Comparison of ENCODE assay signal across 9 mouse cellular contexts in genomic region chr11:100962371-100962911, GRCm38 (mm10). TPM values are rescaled to one million over a fixed set of nuclear protein-coding genes. Genes with fewer than 3 reads are reported as not detected.
DNase-seq lines count a peak whose midpoint lies in the region; ATAC-seq and TF ChIP-seq lines count a peak whose summit lies in the region.
"Had no signal": no experiment of that assay in that cellular context is flagged by ENCODE, and none has a peak within 500 bp of the region (broad histone marks: within the 10 kb centered on the region; RNA-seq: fewer than 3 reads in every experiment).

No protein-coding gene starts in this region.

- TF ChIP-seq RAD21 in MEL (IDR thresholded peaks at IDR 0.05; ENCODE audit: low read depth, low read length): no peak

- no peak for ATAC-seq in erythroblast, adult 5-6 weeks (replicated peaks; ENCODE audit: low FRiP score, poor library complexity, severe bottlenecking)

- no peaks in the 10 kb centered on the region for H3K79me2 ChIP-seq in MEL (ENCODE audit: control insufficient read depth, insufficient read depth, low read length, poor library complexity)

- H3K9me3 ChIP-seq in MEL (replicated peaks; ENCODE audit: insufficient read depth, low read length): no peaks in the 10 kb centered on the region

- no peak overlapping the region for H3K4me3 ChIP-seq in MEL (ENCODE audit: control insufficient read depth in 1 of 2, insufficient read depth in 1 of 2, low read depth in 2 of 2, low read length in 2 of 2)
- H3K4me3 ChIP-seq in lung, adult 2 months (replicated peaks; ENCODE audit: extremely low read depth, low read depth, low read length): no peak overlapping the region

- H3K27ac ChIP-seq in MEL (ENCODE audit: control insufficient read depth, low read depth, low read length): no peak overlapping the region
- H3K27ac ChIP-seq: liver, embryonic 14.5 days had no signal

- TF ChIP-seq CTCF in MEL (IDR thresholded peaks at IDR 0.05 in 2 of 3, conservative IDR thresholded peaks at IDR 0.05 in 1 of 3; ENCODE audit: control insufficient read depth in 1 of 3, insufficient read depth in 1 of 3, low read depth in 2 of 3, low read length in 3 of 3, poor library complexity in 1 of 3, severe bottlenecking in 1 of 3): no peak
- TF ChIP-seq CTCF in lung, adult 2 months (IDR thresholded peaks at IDR 0.05; ENCODE audit: insufficient read depth, low read length): no peak

- 14% methylated on average over 9 of the region's 9 CpGs for WGBS in lung, adult 2 months

- peaks cover 11 to 25% of the 10 kb centered on the region in 2 experiments for H3K4me1 ChIP-seq in MEL (ENCODE audit: control insufficient read depth in 1 of 2, insufficient read depth in 2 of 2, low read length in 2 of 2)
- peaks cover 52% of the 10 kb centered on the region for H3K4me1 ChIP-seq in lung, adult 2 months (ENCODE audit: control insufficient read depth, insufficient read depth, low read length)

- no peak for TF ChIP-seq EP300 in MEL (IDR thresholded peaks at IDR 0.05; ENCODE audit: low read depth in 1 of 2, low read length in 2 of 2)

- no peak for TF ChIP-seq POLR2A in MEL (IDR thresholded peaks at IDR 0.05; ENCODE audit: control insufficient read depth in 1 of 2, insufficient read depth in 1 of 2, low read depth in 1 of 2, low read length in 2 of 2, poor library complexity in 1 of 2)
- no peak for TF ChIP-seq POLR2A in lung, adult 2 months (IDR thresholded peaks at IDR 0.05; ENCODE audit: borderline replicate concordance, extremely low read depth, low read depth, low read length)

- H3K9ac ChIP-seq in MEL (ENCODE audit: control insufficient read depth, low read depth, low read length, poor library complexity, severe bottlenecking): no peak overlapping the region; the same call in 1 of the 2 replicates
- H3K9ac ChIP-seq: liver, embryonic 14.5 days had no signal

- no peaks in the 10 kb centered on the region for H3K27me3 ChIP-seq in MEL (ENCODE audit: control insufficient read depth in 1 of 2, insufficient read depth in 2 of 2, low read length in 2 of 2)

- H3K36me3 ChIP-seq in MEL (ENCODE audit: control insufficient read depth in 1 of 2, insufficient read depth in 2 of 2, low read length in 2 of 2): peaks cover 0 to 11% of the 10 kb centered on the region in 2 experiments; a peak in 2 of 4 replicates

- DNase-seq in MEL (ENCODE audit: low read depth, low spot score) (peak; percentile 38), ZHBTc4 (ENCODE audit: low read depth, low spot score) (peak; percentile 29)
- peak; percentile 85 to 93 for DNase-seq in heart, adult 9 months (ENCODE audit: low spot score in 2 of 2)
- DNase-seq in lung, adult 2 months: peak; percentile 54
- no peak for DNase-seq in layer of hippocampus, postnatal 25 days (ENCODE audit: extremely low spot score in 1 of 2, low spot score in 1 of 2)
- DNase-seq in layer of hippocampus, postnatal 14 days (ENCODE audit: low spot score in 2 of 2): no peak
- DNase-seq: retina, postnatal 1 day had no signal

TF ChIP-seq in MEL, 35 proteins besides CTCF, POLR2A, EP300 and RAD21:
- TF ChIP-seq MXI1 (IDR thresholded peaks at IDR 0.05; ENCODE audit: low read depth, low read length) (no peak), MYB (IDR thresholded peaks at IDR 0.05; ENCODE audit: low read depth, low read length) (no peak)

RNA-seq across cellular contexts. Expression of gene Cavin1, which starts 8.2 kb away (rescaled TPM):
- 2.9 and 3.4 TPM in 2 replicates for total RNA-seq in MEL (2012; rRNA removed)
- polyA plus RNA-seq in MEL (2012; ENCODE audit: insufficient read depth in 1 of 2, insufficient read length in 2 of 2, low read depth in 1 of 2, low replicate concordance in 2 of 2, missing spikeins in 1 of 2): 1 to 10 TPM in 1 of 2 experiments, not detected in 1; 9.0 TPM
- polyA plus RNA-seq in lung, adult 2 months (2012; rRNA removed): 270 and 280 TPM in 2 replicates
- 10 to 100 TPM; 14.2 to 15.8 TPM for total RNA-seq in layer of hippocampus, postnatal 25 days (2021)
- 0.63 TPM in 1 of 2 replicates, not detected in the other for total RNA-seq in erythroblast, adult 5-6 weeks (2015; ENCODE audit: low replicate concordance)
- total RNA-seq in erythroblast, adult 5-6 weeks (2017; ENCODE audit: low replicate concordance): 1.1 TPM in 1 of 2 replicates, not detected in the other
- total RNA-seq in layer of hippocampus, postnatal 14 days (2021): 10 to 100 TPM; 16.3 to 21.5 TPM

RNA-seq across cellular contexts. Expression of gene Stat3, which starts 23.1 kb away (rescaled TPM):
- 25.7 and 31.1 TPM in 2 replicates for total RNA-seq in MEL (2012; rRNA removed)
- polyA plus RNA-seq in MEL (2012; ENCODE audit: insufficient read depth in 1 of 2, insufficient read length in 2 of 2, low read depth in 1 of 2, low replicate concordance in 2 of 2, missing spikeins in 1 of 2): 100 to 1,000 TPM in 1 of 2 experiments, 10 to 100 TPM in 1; 64.7 to 249 TPM
- 115 and 147 TPM in 2 replicates for polyA plus RNA-seq in lung, adult 2 months (2012; rRNA removed)
- total RNA-seq in layer of hippocampus, postnatal 25 days (2021): 10 to 100 TPM; 32.9 to 34.4 TPM
- total RNA-seq in erythroblast, adult 5-6 weeks (2015; ENCODE audit: low replicate concordance): 16.7 and 43.4 TPM in 2 replicates
- total RNA-seq in erythroblast, adult 5-6 weeks (2017; ENCODE audit: low replicate concordance): 37.8 and 51.4 TPM in 2 replicates
- total RNA-seq in layer of hippocampus, postnatal 14 days (2021): 10 to 100 TPM; 34.9 to 36.4 TPM

RNA-seq across cellular contexts. Expression of gene Atp6v0a1, which starts 46.8 kb away (rescaled TPM):
- 12.8 and 20.8 TPM in 2 replicates for total RNA-seq in MEL (2012; rRNA removed)
- 10 to 100 TPM in 1 of 2 experiments, not detected in 1; 23.2 TPM for polyA plus RNA-seq in MEL (2012; ENCODE audit: insufficient read depth in 1 of 2, insufficient read length in 2 of 2, low read depth in 1 of 2, low replicate concordance in 2 of 2, missing spikeins in 1 of 2)
- 81.9 and 102 TPM in 2 replicates for polyA plus RNA-seq in lung, adult 2 months (2012; rRNA removed)
- 100 to 1,000 TPM; 446 to 454 TPM for total RNA-seq in layer of hippocampus, postnatal 25 days (2021)
- 487 and 539 TPM in 2 replicates for total RNA-seq in erythroblast, adult 5-6 weeks (2015; ENCODE audit: low replicate concordance)
- total RNA-seq in erythroblast, adult 5-6 weeks (2017; ENCODE audit: low replicate concordance): 528 and 748 TPM in 2 replicates
- total RNA-seq in layer of hippocampus, postnatal 14 days (2021): 100 to 1,000 TPM; 451 to 457 TPM

Comparison
In these comparisons a context has a peak if more than half of its experiments do, and no peak if none do; other contexts are left out.
1. DNase-seq: peak in MEL (single experiment), ZHBTc4 (single experiment), heart, adult 9 months (2 of 2) and lung, adult 2 months (single experiment); none in layer of hippocampus, postnatal 25 days (0 of 2) and layer of hippocampus, postnatal 14 days (0 of 2).
2. RNA of gene Atp6v0a1, which starts 46.8 kb away (total RNA-seq): 487 to 748 TPM in erythroblast, adult 5-6 weeks, 451 to 457 TPM in layer of hippocampus, postnatal 14 days and 446 to 454 TPM in layer of hippocampus, postnatal 25 days; 12.8 to 20.8 TPM in MEL; every median in the first group is over 10 times any median in the second.